ENCODE assay signal across 26 mouse cellular contexts in the genomic region with DNA sequence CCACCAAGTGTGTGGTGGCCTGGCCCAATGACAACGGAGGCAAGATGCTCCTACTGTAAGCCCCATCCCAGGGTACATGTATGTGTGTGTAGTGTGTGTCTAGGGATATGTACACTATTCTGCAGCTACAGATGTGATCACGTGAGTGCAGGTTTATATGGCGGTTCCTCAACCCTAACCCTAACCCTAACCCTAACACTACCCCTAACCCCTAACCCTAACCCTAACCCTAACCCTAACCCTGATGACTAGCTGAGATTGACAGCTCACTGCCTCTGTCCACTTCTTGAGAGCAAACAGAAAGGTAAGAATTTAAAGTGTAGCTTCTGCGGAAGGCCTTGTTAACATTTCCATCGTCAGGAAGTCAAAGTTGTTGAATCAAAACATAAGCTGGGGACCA. TPM values are rescaled to one million over a fixed set of nuclear protein-coding genes. Genes with fewer than 3 reads are reported as not detected.
DNase-seq lines count a peak whose midpoint lies in the region; ATAC-seq and TF ChIP-seq lines count a peak whose summit lies in the region.
"Had no signal": no experiment of that assay in that cellular context is flagged by ENCODE, and none has a peak within 500 bp of the region (broad histone marks: within the 10 kb centered on the region; RNA-seq: fewer than 3 reads in every experiment).

No protein-coding gene starts in this region.

- no peaks in the 10 kb centered on the region for H3K27me3 ChIP-seq in intestine, embryonic 14.5 days (replicated peaks; ENCODE audit: control insufficient read depth, insufficient read depth, low read length)
- no peaks in the 10 kb centered on the region for H3K27me3 ChIP-seq in intestine, postnatal 0 days (replicated peaks; ENCODE audit: control insufficient read depth, insufficient read depth, low read length)
- H3K27me3 ChIP-seq: embryonic facial prominence, embryonic 13.5 days; embryonic facial prominence, embryonic 15.5 days; forebrain, embryonic 12.5 days had no signal

- H3K4me2 ChIP-seq in intestine, embryonic 14.5 days (ENCODE audit: low read length): no peak overlapping the region
- H3K4me2 ChIP-seq in intestine, postnatal 0 days (replicated peaks; ENCODE audit: low read depth): no peak overlapping the region
- H3K4me2 ChIP-seq: embryonic facial prominence, embryonic 13.5 days; embryonic facial prominence, embryonic 15.5 days; forebrain, embryonic 12.5 days had no signal

- no peak for TF ChIP-seq CTCF in intestine, postnatal 0 days (IDR thresholded peaks at IDR 0.05; ENCODE audit: low read depth)

- 79% methylated on average over 5 of the region's 5 CpGs for WGBS in intestine, embryonic 14.5 days
- 88% methylated on average over 5 of the region's 5 CpGs for WGBS in intestine, postnatal 0 days

- peak; percentile 65 for DNase-seq in intestine, embryonic 14.5 days (ENCODE audit: low spot score)
- DNase-seq: adrenal gland, adult 2 months; adrenal gland, postnatal 10 days; adrenal gland, postnatal 25 days; cerebellum, adult 11 months; cerebellum, adult 18-20 months; cerebellum, adult 8-10 months; cerebellum, adult 9-11 months; cerebellum, postnatal 14 days; cerebellum, postnatal 36 days; embryo, embryonic 11 days had no signal

- no peaks in the 10 kb centered on the region for H3K9me3 ChIP-seq in intestine, embryonic 14.5 days (ENCODE audit: control insufficient read depth, low read length)
- H3K9me3 ChIP-seq in intestine, postnatal 0 days (ENCODE audit: control insufficient read depth): no peaks in the 10 kb centered on the region
- H3K9me3 ChIP-seq: embryonic facial prominence, embryonic 13.5 days; embryonic facial prominence, embryonic 15.5 days; forebrain, embryonic 10.5 days; forebrain, embryonic 12.5 days had no signal

- no peaks in the 10 kb centered on the region; the same call in 1 of the 2 replicates for H3K4me1 ChIP-seq in intestine, embryonic 14.5 days (replicated peaks; ENCODE audit: control insufficient read depth, insufficient read depth, low read length)
- H3K4me1 ChIP-seq in intestine, postnatal 0 days (replicated peaks; ENCODE audit: control insufficient read depth, insufficient read depth, low read length): 0 out of 2 replicates have a peak, but pooled peaks cover 2% of the 10 kb centered on the region
- H3K4me1 ChIP-seq: embryonic facial prominence, embryonic 13.5 days; embryonic facial prominence, embryonic 15.5 days had no signal

- H3K27ac ChIP-seq in intestine, embryonic 14.5 days (ENCODE audit: low read depth): no peak overlapping the region
- H3K27ac ChIP-seq in intestine, postnatal 0 days (ENCODE audit: low read depth, low read length): no peak overlapping the region
- H3K27ac ChIP-seq: embryonic facial prominence, embryonic 13.5 days; embryonic facial prominence, embryonic 15.5 days; forebrain, embryonic 10.5 days; forebrain, embryonic 12.5 days had no signal

- H3K9ac ChIP-seq in intestine, embryonic 14.5 days (ENCODE audit: low read length): no peak overlapping the region
- no peak overlapping the region for H3K9ac ChIP-seq in intestine, postnatal 0 days (ENCODE audit: low read depth, low read length)
- H3K9ac ChIP-seq: embryonic facial prominence, embryonic 13.5 days; embryonic facial prominence, embryonic 15.5 days; forebrain, embryonic 12.5 days had no signal

- H3K4me3 ChIP-seq in intestine, embryonic 14.5 days (ENCODE audit: low read depth, low read length): no peak overlapping the region
- no peak overlapping the region for H3K4me3 ChIP-seq in intestine, postnatal 0 days (ENCODE audit: low read depth, low read length)
- H3K4me3 ChIP-seq: embryonic facial prominence, embryonic 13.5 days; embryonic facial prominence, embryonic 15.5 days; erythroblast, embryonic 14.5 days; forebrain, embryonic 10.5 days; forebrain, embryonic 12.5 days had no signal

- no peak for ATAC-seq in intestine, embryonic 14.5 days (replicated peaks; ENCODE audit: low FRiP score, low TSS enrichment, low read depth)
- no peak for ATAC-seq in intestine, postnatal 0 days
- ATAC-seq in monocyte, adult 5-6 weeks (replicated peaks; ENCODE audit: insufficient number of reproducible peaks, low FRiP score, low TSS enrichment, poor library complexity, severe bottlenecking): peak; percentile 38; the same call in 1 of the 2 replicates
- peak; percentile 37; the same call in 1 of the 2 replicates for ATAC-seq in neutrophil, adult 5-6 weeks (ENCODE audit: extremely low read depth, insufficient number of reproducible peaks, low FRiP score, poor library complexity, severe bottlenecking)
- no peak for ATAC-seq in frontal cortex, adult (ENCODE audit: low TSS enrichment)
- ATAC-seq: forebrain, embryonic 14.5 days; forebrain, embryonic 16.5 days had no signal

- H3K36me3 ChIP-seq in intestine, embryonic 14.5 days (ENCODE audit: control insufficient read depth, insufficient read depth, low read length): no peaks in the 10 kb centered on the region
- no peaks in the 10 kb centered on the region for H3K36me3 ChIP-seq in intestine, postnatal 0 days (ENCODE audit: control insufficient read depth, insufficient read depth)
- H3K36me3 ChIP-seq: embryonic facial prominence, embryonic 13.5 days; embryonic facial prominence, embryonic 15.5 days; forebrain, embryonic 10.5 days; forebrain, embryonic 12.5 days had no signal

RNA-seq across cellular contexts. Expression of a gene that starts 6.1 kb away (rescaled TPM):
- polyA plus RNA-seq in intestine, embryonic 14.5 days (2014; fragmentation: Nextera tagmentation; extraction: Ambion mirVana): 0.50 and 0.98 TPM in 2 replicates
- 0.31 and 0.90 TPM in 2 replicates for polyA plus RNA-seq in intestine, postnatal 0 days (2015; fragmentation: Nextera tagmentation; extraction: Ambion mirVana)
- total RNA-seq in monocyte, adult 5-6 weeks (2017): not detected in 3 replicates
- total RNA-seq in neutrophil, adult 5-6 weeks (2017): not detected in 2 replicates
- total RNA-seq: common myeloid progenitor, adult 5-6 weeks; MEL had no signal
- polyA plus RNA-seq: brain, embryonic 14.5 days; embryonic facial prominence, embryonic 11.5 days; embryonic facial prominence, embryonic 13.5 days; embryonic facial prominence, embryonic 15.5 days; erythroblast, embryonic 14.5 days; forebrain, embryonic 10.5 days; forebrain, embryonic 12.5 days; forebrain, embryonic 14.5 days; forebrain, embryonic 16.5 days had no signal

RNA-seq across cellular contexts. Expression of a gene that starts 27.2 kb away (rescaled TPM):
- polyA plus RNA-seq in intestine, embryonic 14.5 days (2014; fragmentation: Nextera tagmentation; extraction: Ambion mirVana): 31.5 and 32.5 TPM in 2 replicates
- 96.8 and 100 TPM in 2 replicates for polyA plus RNA-seq in intestine, postnatal 0 days (2015; fragmentation: Nextera tagmentation; extraction: Ambion mirVana)
- total RNA-seq in monocyte, adult 5-6 weeks (2017): 0.32 to 0.49 TPM (median 0.38 TPM) in 3 replicates
- 0.23 TPM in 1 of 2 replicates, not detected in the other for total RNA-seq in neutrophil, adult 5-6 weeks (2017)

Comparison
In these comparisons a context has a peak if more than half of its experiments do, and no peak if none do; other contexts are left out.
1. ATAC-seq: peak in monocyte, adult 5-6 weeks (single experiment) and neutrophil, adult 5-6 weeks (single experiment); none in intestine, embryonic 14.5 days (single experiment), intestine, postnatal 0 days (single experiment) and frontal cortex, adult (single experiment).